Mouse (Mus musculus) lung, embryonic 16.5 days (tissue): Measurements from ENCODE around the gene Olfr111. TPM values are rescaled to one million over a fixed set of nuclear protein-coding genes. Genes with fewer than 3 reads are reported as not detected.
"Not testable (repeated sequence)": the region's sequence is repeated elsewhere in the genome, so short reads cannot be mapped to it uniquely, and the experiment has no call there.

Source experiments
- ATAC-seq: fragments of 200-750 bp; cut with Nextera tagmentation; 2 replicates; pipeline ENCODE4 v1.8.0; 2017; ENCODE audit warnings: low read depth, mild to moderate bottlenecking, moderate library complexity
- H3K27ac ChIP-seq: fragments of 300-500 bp; sonication (generic); 2 replicates; pipeline ENCODE4 v1.5.1; 2014; ENCODE audit warnings: mild to moderate bottlenecking, control low read depth, low read length
- H3K27me3 ChIP-seq: fragments of 300-500 bp; sonication (generic); 2 replicates; pipeline ENCODE4 v1.6.1; 2014; ENCODE audit warnings: low read depth, low read length, mixed read lengths; ENCODE audit not compliant: control insufficient read depth, insufficient read depth
- H3K36me3 ChIP-seq: fragments of 300-500 bp; sonication (generic); 2 replicates; pipeline ENCODE4 v1.6.1; 2014; ENCODE audit warnings: low read length; ENCODE audit not compliant: control insufficient read depth, insufficient read depth
- H3K4me1 ChIP-seq: fragments of 300-500 bp; sonication (generic); replicated peaks from 2 replicates; pipeline ENCODE4 v1.6.1; 2014; ENCODE audit warnings: low read length, mixed read lengths; ENCODE audit not compliant: control insufficient read depth, insufficient read depth
- H3K4me2 ChIP-seq: fragments of 300-500 bp; sonication (generic); 2 replicates; pipeline ENCODE4 v1.6.1; 2014; ENCODE audit warnings: low read depth, low read length, control low read depth
- H3K4me3 ChIP-seq: fragments of 300-500 bp; sonication (generic); 2 replicates; pipeline ENCODE4 v1.5.1; 2014; ENCODE audit warnings: mild to moderate bottlenecking, low read length, control low read depth
- H3K9ac ChIP-seq: fragments of 300-500 bp; sonication (generic); 2 replicates; pipeline ENCODE4 v1.6.1; 2014; ENCODE audit warnings: low read length, control low read depth
- H3K9me3 ChIP-seq: fragments of 300-500 bp; sonication (generic); 2 replicates; pipeline ENCODE4 v1.6.1; 2016; ENCODE audit warnings: low read length; ENCODE audit not compliant: control insufficient read depth
- WGBS: fragments of 180-500 bp; shearing (Covaris S2); extraction: QIAGEN DNeasy Blood & Tissue Kit; methylation state at CpG from one replicate; pipeline ENCODE4 v1.1.7; 2014; 5-methylcytosine and 5-hydroxymethylcytosine counted together
- polyA plus RNA-seq: library from polyadenylated mRNA; unstranded; fragments of >200 nt; fragmentation: Nextera tagmentation; extraction: Ambion mirVana; gene quantifications from 2 replicates; pipeline ENCODE4 v1.2.1, GENCODE M21; 2015

The Olfr111 gene
- polyA plus RNA-seq, result not detected in 2 replicates

DNA sequence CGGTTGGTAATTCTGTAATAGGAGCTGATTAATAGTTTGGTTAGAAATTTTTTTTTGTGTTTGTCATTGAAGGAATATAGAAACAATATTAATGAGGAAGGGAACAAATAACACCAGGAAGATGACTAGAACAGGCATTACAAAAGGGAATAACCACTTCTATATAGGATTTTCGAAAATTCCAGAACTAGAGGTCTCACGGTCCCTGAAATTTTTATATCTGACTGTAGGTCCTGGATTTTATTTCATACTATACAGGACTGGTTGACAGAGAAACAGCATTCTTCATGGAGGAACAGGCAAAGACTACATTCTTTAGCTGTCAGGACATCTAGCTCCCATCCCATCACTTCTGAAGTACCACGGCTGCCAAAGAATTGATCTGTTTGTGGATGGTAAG lies at the start of gene Olfr111:
Gene Olfr111, plus strand, starts transcription at position 301 of the 400 bp plus-strand sequence.
- ATAC-seq, result no peak
- Histone ChIP-seq H3K27me3 (no peaks in the 10 kb centered on the region), H3K4me2 (no peak within 1 kb of the TSS), H3K9ac (no peak within 1 kb of the TSS), H3K36me3 (no peaks in the 10 kb centered on the region), H3K4me1 (no peaks in the 10 kb centered on the region), H3K4me3 (no peak within 1 kb of the TSS), H3K9me3 (no peaks in the 10 kb centered on the region), H3K27ac (no peak within 1 kb of the TSS)
- 85% methylated on average over 4 of the region's 4 CpGs for WGBS

DNA sequence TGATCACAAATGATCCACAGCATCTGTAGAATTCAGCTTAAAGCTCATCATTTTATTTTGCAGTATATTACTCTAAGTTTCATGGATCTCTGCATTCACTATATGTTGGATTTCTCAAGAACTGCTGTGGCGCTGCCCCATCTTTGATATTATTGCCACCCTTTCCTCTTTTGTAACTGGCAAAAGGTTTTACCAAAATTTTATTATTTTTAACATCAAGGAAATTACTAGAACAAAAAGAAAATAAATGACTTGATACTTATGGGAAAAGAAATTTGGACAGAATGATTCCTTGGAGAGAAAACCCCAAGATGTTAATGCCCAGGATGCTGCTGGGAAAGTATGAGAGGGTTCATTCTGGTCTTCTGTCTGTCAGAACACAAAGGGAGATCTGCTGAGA lies 49.2 kb upstream of the Olfr111 start, which contains the start of gene Olfr109:
Gene Olfr109, plus strand, starts transcription at position 301 of the 400 bp plus-strand sequence.
- WGBS, result 86% methylated on average over 1 of the region's 1 CpGs
- Histone ChIP-seq H3K27me3 (no peaks in the 10 kb centered on the region), H3K9ac (no peak within 1 kb of the TSS), H3K27ac (no peak within 1 kb of the TSS), H3K4me2 (no peak within 1 kb of the TSS), H3K36me3 (no peaks in the 10 kb centered on the region), H3K4me1 (no peaks in the 10 kb centered on the region), H3K9me3 (no peaks in the 10 kb centered on the region), H3K4me3 (no peak within 1 kb of the TSS)
- ATAC-seq, result no peak

GRCm38 (mm10) chr17:37483452-37483851 lies 24.4 kb upstream of the Olfr111 start, which contains the start of gene H2-M2:
Gene H2-M2 (minus strand): TSS chr17:37483552.
- no peaks in the 10 kb centered on the region for H3K4me1 ChIP-seq
- no peak within 1 kb of the TSS for H3K9ac ChIP-seq
- no peaks in the 10 kb centered on the region for H3K36me3 ChIP-seq
- no peaks in the 10 kb centered on the region for H3K27me3 ChIP-seq
- H3K9me3 ChIP-seq, result no peaks in the 10 kb centered on the region
- no peak within 1 kb of the TSS for H3K4me2 ChIP-seq
- ATAC-seq, result no peak
- H3K27ac ChIP-seq, result no peak within 1 kb of the TSS
- 70% methylated on average over 2 of the region's 2 CpGs for WGBS
- H3K4me3 ChIP-seq, result no peak within 1 kb of the TSS

- Histone ChIP-seq H3K9ac (no peak within 1 kb of the TSS), H3K27ac (no peak within 1 kb of the TSS), H3K4me3 (no peak within 1 kb of the TSS), H3K27me3 (no peaks in the 10 kb centered on the region), H3K4me2 (no peak within 1 kb of the TSS), H3K36me3 (no peaks in the 10 kb centered on the region), H3K4me1 (no peaks in the 10 kb centered on the region), H3K9me3 (no peaks in the 10 kb centered on the region)
- no peak for ATAC-seq
- 42% methylated on average over 1 of the region's 1 CpGs for WGBS
Observed at GRCm38 (mm10) chr17:37491930-37492518, 15.8 kb upstream of the Olfr111 start, which contains the start of gene Olfr110. Gene Olfr110 (plus strand): TSS chr17:37492468.

GRCm38 (mm10) chr17:37524612-37525011 lies 16.8 kb downstream of the Olfr111 start:
- H3K4me1 ChIP-seq, H3K27me3 ChIP-seq, H3K36me3 ChIP-seq, ATAC-seq, H3K9ac ChIP-seq, H3K4me3 ChIP-seq, H3K4me2 ChIP-seq, H3K9me3 ChIP-seq, H3K27ac ChIP-seq: not testable (repeated sequence)

DNA sequence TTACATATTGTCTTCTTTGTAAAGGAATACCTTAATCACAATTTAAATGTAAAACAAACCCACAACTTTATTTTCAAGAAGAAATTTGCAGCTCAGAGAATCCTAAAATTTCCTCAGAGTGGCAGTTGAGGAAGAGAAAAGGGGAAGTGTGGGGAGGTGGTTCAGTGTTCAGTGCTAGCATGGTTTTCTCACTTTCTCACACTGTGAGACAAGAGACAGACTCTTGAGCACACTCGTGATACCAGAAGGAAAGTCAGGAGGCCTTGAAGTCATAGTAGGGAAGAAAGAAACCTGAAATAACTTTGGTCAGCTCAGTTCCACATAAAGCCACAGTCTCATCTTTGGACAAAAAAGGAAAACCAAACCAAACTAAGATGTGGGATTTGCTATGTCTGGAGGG lies 17.6 kb downstream of the Olfr111 start:
- H3K4me3 ChIP-seq, H3K4me2 ChIP-seq, ATAC-seq, H3K27me3 ChIP-seq, H3K9me3 ChIP-seq, H3K36me3 ChIP-seq, H3K9ac ChIP-seq, H3K27ac ChIP-seq, H3K4me1 ChIP-seq: not testable (repeated sequence)
- 55% methylated on average over 1 of the region's 1 CpGs for WGBS

GRCm38 (mm10) chr17:37535173-37535572 lies 27.3 kb downstream of the Olfr111 start:
- ATAC-seq, result no peak
- H3K4me2 ChIP-seq, result no peak overlapping the region
- H3K36me3 ChIP-seq, result no peaks in the 10 kb centered on the region

DNA sequence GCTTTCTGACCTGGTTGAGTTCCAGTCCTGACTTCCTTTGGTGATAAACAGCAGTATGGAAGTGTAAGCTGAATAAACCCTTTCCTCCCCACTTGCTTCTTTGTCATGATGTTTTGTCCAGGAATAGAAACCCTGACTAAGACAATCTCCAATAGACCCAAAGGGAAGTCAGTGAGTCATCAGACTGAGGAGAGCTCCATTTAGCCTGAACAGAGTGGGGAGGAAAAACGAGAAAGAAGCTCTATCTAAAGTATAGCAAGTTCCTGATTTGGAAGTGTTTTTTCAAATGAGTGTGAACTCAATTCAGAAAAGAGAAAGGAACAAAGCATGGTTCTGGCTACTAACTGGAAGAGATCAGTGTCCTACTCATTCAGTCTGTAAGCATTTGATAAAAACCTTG lies 30.6 kb downstream of the Olfr111 start:
- WGBS, result 28% methylated on average over 1 of the region's 1 CpGs
- not testable (repeated sequence) for ATAC-seq, H3K4me3 ChIP-seq, H3K9me3 ChIP-seq, H3K36me3 ChIP-seq, H3K4me1 ChIP-seq, H3K27ac ChIP-seq, H3K4me2 ChIP-seq, H3K9ac ChIP-seq, H3K27me3 ChIP-seq

More at GRCm38 (mm10) chr17:37535173-37535572, 27.3 kb downstream of the Olfr111 start:
- no peaks in the 10 kb centered on the region for H3K27me3 ChIP-seq
- no peak overlapping the region for H3K27ac ChIP-seq
- H3K4me1 ChIP-seq, result no peaks in the 10 kb centered on the region
- H3K4me3 ChIP-seq, result no peak overlapping the region
- no peaks in the 10 kb centered on the region for H3K9me3 ChIP-seq
- H3K9ac ChIP-seq, result no peak overlapping the region

- H3K4me3 ChIP-seq, result no peak overlapping the region
- no peaks in the 10 kb centered on the region for H3K36me3 ChIP-seq
- ATAC-seq, result no peak
- no peaks in the 10 kb centered on the region for H3K4me1 ChIP-seq
- 77% methylated on average over 4 of the region's 4 CpGs for WGBS
- H3K27ac ChIP-seq, result no peak overlapping the region
- H3K9me3 ChIP-seq, result no peaks in the 10 kb centered on the region
- H3K27me3 ChIP-seq, result no peaks in the 10 kb centered on the region
- H3K9ac ChIP-seq, result no peak overlapping the region
- no peak overlapping the region for H3K4me2 ChIP-seq
Observed at GRCm38 (mm10) chr17:37541454-37542119, 33.8 kb downstream of the Olfr111 start.
